Mouse (Mus musculus): Measurements from ENCODE around the gene Gm49369. TPM values are rescaled to one million over a fixed set of nuclear protein-coding genes. Genes with fewer than 3 reads are reported as not detected.
"Not testable (repeated sequence)": the region's sequence is repeated elsewhere in the genome, so short reads cannot be mapped to it uniquely, and the experiment has no call there.

Gm49369 gene
- total RNA-seq, 1 experiment from 2014 or later: 0.55 TPM

DNA sequence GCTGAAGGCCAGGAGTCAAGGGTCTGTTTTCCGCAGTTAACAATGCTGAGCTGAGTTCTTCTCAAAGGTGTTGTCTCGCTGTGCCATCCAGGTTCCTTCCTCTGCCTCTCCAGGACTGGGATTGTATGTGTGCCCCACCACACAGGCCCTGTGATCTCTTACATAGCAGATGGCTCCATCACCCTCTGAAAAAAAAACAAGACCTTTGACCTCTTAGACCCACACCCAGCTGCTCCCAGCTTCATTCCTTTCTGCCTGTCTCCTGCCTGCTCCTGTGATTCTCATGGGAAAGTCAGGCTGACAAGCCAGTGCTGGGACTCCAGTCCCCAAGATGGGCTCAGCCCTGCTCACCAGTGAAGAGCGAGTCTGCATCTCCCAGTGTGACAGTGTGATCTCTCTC, 54.0 kb downstream of the Gm49369 start:
- no peak for DNase-seq

DNA sequence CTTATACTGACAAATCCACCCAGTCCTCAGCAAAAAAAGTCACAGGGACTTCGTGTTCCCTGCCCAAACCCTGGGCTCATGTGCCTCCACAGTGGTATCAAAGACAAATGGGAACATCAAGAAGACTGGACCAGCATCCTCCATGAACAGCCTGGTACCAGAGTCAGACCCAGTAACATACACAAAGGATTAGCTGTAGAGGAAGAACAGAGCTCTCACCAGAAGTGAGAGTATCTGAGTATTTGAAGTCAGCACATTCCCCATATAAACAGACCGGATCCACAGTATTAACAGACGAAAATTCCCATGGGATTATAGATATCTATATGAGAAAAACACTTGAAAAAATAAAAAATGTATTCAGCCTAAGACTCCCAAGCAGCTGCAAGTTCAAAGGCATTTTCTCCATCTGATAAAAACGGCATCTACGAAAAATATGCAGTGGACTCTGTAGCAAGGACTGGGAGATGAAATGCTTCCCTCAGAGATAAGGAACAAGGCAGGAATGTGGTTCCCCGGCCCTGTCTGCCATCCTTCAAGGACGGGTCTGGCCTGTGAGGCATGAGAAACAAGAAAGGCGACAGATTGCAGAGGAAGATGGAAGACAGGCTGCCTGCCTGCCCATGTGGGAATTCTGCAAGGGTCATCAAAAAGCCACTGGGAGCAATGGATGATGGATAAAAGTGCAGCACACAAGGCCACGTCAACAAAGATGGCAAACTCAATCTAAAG, 55.6 kb downstream of the Gm49369 start:
- no peak for DNase-seq

DNA sequence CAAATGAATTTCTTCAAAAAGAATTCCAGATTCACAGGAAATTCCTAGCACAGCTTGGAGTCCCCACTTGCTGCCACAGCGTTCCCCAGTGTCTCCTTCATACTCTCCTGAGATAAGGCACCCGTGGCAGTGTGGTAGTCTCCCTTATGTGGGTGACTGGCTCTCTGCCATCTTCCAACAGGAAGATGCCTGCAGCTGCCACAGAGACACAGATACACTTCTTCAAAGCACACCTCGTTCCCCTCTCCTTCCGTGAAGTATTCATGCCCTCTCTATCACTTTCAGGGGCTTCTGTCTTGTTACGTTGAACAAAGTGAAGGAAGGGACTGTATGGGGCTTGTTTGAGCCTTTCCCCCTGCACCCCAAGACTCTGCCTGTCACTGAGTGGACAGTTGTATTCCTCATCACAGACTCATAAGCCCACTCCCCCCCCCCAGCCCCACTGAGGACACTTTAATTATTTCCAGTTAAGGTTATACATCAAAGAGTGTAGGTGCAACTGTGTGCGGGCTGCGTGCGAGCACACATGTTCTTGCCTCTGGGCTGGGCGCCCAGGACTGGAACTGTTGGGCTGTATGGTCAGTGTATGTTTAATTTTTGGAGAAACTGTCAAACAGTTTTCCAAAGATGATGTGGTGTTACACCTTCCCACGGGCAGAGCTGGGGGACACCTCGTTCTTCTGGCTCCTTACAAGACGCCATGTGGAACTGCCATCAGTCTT, 58.9 kb downstream of the Gm49369 start:
- no peak for DNase-seq

DNA sequence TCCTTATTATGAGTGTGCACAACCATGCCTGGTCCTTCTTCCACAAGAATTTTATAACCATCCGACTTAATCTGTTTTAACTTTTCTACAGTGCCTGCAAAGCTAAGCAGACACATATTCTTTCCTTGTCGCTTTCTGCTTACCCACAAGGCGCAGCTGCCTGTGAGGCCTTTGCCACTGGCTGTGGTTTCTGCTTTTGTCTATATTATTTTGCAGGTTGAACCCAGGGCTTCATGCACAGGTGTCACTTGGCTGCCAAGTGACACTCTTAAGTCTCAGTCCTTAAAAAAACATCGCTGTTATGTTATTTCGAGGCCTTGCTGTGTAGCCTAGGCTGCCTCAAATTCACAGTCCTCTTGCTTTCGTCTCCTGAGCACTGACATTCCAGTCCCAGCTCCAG, 59.8 kb downstream of the Gm49369 start:
- DNase-seq: no peak

DNA sequence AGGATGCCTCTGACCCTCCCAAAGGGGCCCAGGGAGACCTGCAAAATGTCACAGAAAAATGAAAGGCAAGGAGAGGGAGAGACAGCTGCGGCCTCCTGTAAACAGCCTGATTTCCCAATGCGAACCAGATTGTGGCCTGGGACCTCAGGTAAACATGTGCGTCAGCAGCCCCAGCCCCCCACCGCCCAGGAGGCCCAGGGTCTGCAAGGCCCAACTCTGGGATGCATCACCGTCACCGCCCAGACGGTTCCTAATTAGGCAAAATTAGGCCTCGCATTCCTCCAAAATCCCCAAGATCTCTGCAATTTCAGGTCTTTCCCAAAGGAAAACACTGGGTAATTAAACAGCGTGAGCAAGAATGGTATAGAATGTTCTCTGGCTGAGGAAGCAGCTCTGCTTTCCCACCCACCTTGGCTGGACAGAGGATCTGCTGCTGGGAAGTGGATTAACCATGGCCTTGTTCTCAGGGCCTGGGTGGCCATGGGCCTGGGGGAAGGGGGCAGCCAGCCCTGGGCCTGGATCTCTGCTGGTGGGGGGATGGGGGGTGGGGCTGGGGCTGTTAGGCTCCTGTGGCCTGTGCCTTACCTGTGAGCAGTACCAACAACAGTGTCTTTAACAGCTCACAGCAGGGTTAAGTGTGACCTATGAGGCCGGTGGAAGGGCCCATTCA, 60.7 kb downstream of the Gm49369 start:
- DNase-seq: not testable (repeated sequence)

Other genes with a start within 250 kb of the Gm49369 start
- not detected in 2 replicates for gene Gm39115, start 246.6 kb downstream of the Gm49369 start, total RNA-seq (2021)
- gene Gm45337, start 238.1 kb downstream of the Gm49369 start, total RNA-seq (2021): not detected in 2 replicates
- gene Gm29735, start 225.6 kb downstream of the Gm49369 start, total RNA-seq (2021): not detected in 2 replicates
- not detected in 2 replicates for gene Gm4553, start 216.9 kb downstream of the Gm49369 start, total RNA-seq (2021)
- gene Krtap5-2, start 206.7 kb downstream of the Gm49369 start, total RNA-seq (2021): not detected in 2 replicates
- not detected in 2 replicates for gene Gm10153, start 192.3 kb downstream of the Gm49369 start, total RNA-seq (2021)
- not detected in 2 replicates for gene Krtap5-3, start 181.3 kb downstream of the Gm49369 start, total RNA-seq (2021)
- gene Gm7579, start 170.8 kb downstream of the Gm49369 start, total RNA-seq (2021): not detected in 2 replicates
- not detected in 2 replicates for gene Krtap5-5, start 152.7 kb downstream of the Gm49369 start, total RNA-seq (2021)
- gene Gm40460, start 141.6 kb downstream of the Gm49369 start, total RNA-seq (2021): not detected in 2 replicates
- gene Gm2431, start 124.3 kb downstream of the Gm49369 start, total RNA-seq (2021): not detected in 2 replicates
- gene Gm4559, start 108.3 kb downstream of the Gm49369 start, total RNA-seq (2021): not detected in 2 replicates
- gene Krtap5-1, start 85.5 kb downstream of the Gm49369 start, total RNA-seq (2021): not detected in 2 replicates
- not detected in 2 replicates for gene Krtap5-4, start 79.1 kb downstream of the Gm49369 start, total RNA-seq (2021)
- 3.0 and 4.1 TPM in 2 replicates for gene Ifitm10, start 8.9 kb downstream of the Gm49369 start, total RNA-seq (2021)
- gene Ctsd, start 5.4 kb upstream of the Gm49369 start, total RNA-seq (2021): 1,030 and 1,043 TPM in 2 replicates
- not detected in 2 replicates for gene Syt8, start 52.2 kb upstream of the Gm49369 start, total RNA-seq (2021)
- not detected in 2 replicates for gene Tnni2, start 59.1 kb upstream of the Gm49369 start, total RNA-seq (2021)
- gene Lsp1, start 78.1 kb upstream of the Gm49369 start, total RNA-seq (2021): 12.6 and 14.4 TPM in 2 replicates
- gene Tnnt3, start 116.2 kb upstream of the Gm49369 start, total RNA-seq (2021): not detected in 2 replicates
- gene Mrpl23, start 150.0 kb upstream of the Gm49369 start, total RNA-seq (2021): 4.5 and 13.8 TPM in 2 replicates